Mouse (Mus musculus): ENCODE measurements around the gene Gm906. TPM values are rescaled to one million over a fixed set of nuclear protein-coding genes. Genes with fewer than 3 reads are reported as not detected.
A peak's percentile ranks its signal among the peaks of the same experiment; 100 is the strongest.
"Not testable (repeated sequence)": the region's sequence is repeated elsewhere in the genome, so short reads cannot be mapped to it uniquely, and the experiment has no call there.

The Gm906 gene
- polyA plus RNA-seq (2015; fragmentation: Nextera tagmentation; extraction: Ambion mirVana): not detected in 2 replicates

DNA sequence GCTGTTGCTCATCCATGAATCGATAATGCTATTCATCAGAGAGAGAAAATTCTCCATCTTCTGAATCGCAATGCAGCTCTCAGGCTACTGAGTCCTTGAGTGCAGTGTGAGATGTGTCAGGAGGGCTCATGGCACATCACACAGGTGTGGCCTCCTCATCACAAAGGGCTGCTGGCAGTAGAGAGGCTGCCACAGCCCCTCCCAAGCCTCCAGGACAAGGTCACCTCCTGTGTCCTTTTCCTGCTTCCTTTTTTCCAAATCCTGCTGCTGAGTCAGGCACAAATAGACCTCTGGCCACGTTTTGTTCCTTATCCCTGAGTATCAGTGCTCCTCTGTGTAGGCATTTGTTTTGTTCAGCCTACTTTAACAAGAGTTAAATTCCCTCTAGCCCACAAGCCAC, at the start of gene Gm906:
Gene Gm906 (minus strand): TSS at position 101 of the 400 bp plus-strand sequence.
- not testable (repeated sequence) for H3K4me3 ChIP-seq (ENCODE audit: low read depth, low read length); H3K36me3 ChIP-seq (ENCODE audit: control insufficient read depth, insufficient read depth, low read length); ATAC-seq (ENCODE audit: low FRiP score, low TSS enrichment); H3K9ac ChIP-seq (ENCODE audit: low read length); DNase-seq (ENCODE audit: low spot score); H3K4me1 ChIP-seq (replicated peaks; ENCODE audit: control insufficient read depth, insufficient read depth); H3K4me2 ChIP-seq (replicated peaks; ENCODE audit: low read depth); H3K27ac ChIP-seq (replicated peaks); H3K9me3 ChIP-seq (ENCODE audit: control insufficient read depth, low read length); H3K27me3 ChIP-seq (ENCODE audit: control insufficient read depth, insufficient read depth, low read length)
- 67% methylated on average over 3 of the region's 3 CpGs for WGBS

DNA sequence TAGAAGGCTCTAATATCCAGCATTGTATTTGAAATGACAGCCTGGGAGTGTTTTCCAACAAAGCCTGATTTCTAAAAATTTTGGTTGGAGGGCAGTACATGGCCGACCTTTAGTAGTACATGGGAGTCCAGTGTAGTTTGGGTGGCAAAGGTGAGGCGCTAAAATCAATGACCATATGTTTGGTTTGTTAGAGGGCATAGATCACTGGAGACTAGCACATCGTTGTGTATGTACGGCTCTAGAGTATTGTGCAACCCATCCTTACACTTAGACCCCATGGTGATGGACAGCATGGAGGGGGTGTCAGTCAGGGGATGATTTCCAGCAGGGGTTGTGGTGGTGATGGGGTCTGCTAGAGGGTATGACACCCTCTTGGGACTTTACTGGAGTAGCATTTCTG, 33.2 kb upstream of the Gm906 start:
- not testable (repeated sequence) for ATAC-seq (ENCODE audit: low FRiP score, low TSS enrichment)

DNA sequence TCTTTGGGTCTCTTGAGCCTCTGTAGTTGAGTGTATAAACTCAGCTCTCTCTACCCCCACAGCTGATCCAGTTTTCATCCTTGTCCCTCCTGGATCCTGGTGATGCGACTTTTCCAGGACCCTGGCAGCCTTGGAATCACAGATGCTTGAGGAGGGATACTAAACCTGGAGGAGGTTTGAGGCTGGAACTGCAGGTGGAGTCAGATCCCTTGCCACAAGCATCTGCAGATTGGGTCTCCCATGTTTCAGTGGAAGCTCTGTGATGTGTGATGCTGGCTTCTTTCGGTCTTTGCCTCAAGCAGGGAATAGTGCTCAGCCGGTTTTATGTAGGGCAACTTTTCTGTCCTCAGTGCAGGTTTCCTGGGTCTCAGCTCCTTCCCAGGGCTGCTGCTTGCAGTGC, 13.6 kb downstream of the Gm906 start:
- 90% methylated on average over 3 of the region's 3 CpGs for WGBS
- no peak overlapping the region for H3K9ac ChIP-seq (ENCODE audit: low read length)
- H3K9me3 ChIP-seq (ENCODE audit: control insufficient read depth, low read length): no peaks in the 10 kb centered on the region
- ATAC-seq (ENCODE audit: low FRiP score, low TSS enrichment) (no peak), DNase-seq (ENCODE audit: low spot score) (no peak)
- no peak overlapping the region for H3K4me2 ChIP-seq (replicated peaks; ENCODE audit: low read depth)
- no peaks in the 10 kb centered on the region for H3K4me1 ChIP-seq (replicated peaks; ENCODE audit: control insufficient read depth, insufficient read depth)
- TF ChIP-seq CTCF (IDR thresholded peaks at IDR 0.05; ENCODE audit: low read depth): no peak
- no peak for TF ChIP-seq EP300 (optimal IDR thresholded peaks at IDR 0.05)
- no peaks in the 10 kb centered on the region for H3K36me3 ChIP-seq (ENCODE audit: control insufficient read depth, insufficient read depth, low read length)
- H3K27ac ChIP-seq (replicated peaks): no peak overlapping the region
- no peaks in the 10 kb centered on the region for H3K27me3 ChIP-seq (ENCODE audit: control insufficient read depth, insufficient read depth, low read length)
- no peak overlapping the region for H3K4me3 ChIP-seq (ENCODE audit: low read depth, low read length)

More for the DNA sequence above, 33.2 kb upstream of the Gm906 start:
- H3K27me3 ChIP-seq (ENCODE audit: control insufficient read depth, insufficient read depth, low read length); DNase-seq (ENCODE audit: low spot score); H3K27ac ChIP-seq (replicated peaks); H3K9ac ChIP-seq (ENCODE audit: low read length); H3K4me3 ChIP-seq (ENCODE audit: low read depth, low read length); H3K9me3 ChIP-seq (ENCODE audit: control insufficient read depth, low read length); H3K4me1 ChIP-seq (replicated peaks; ENCODE audit: control insufficient read depth, insufficient read depth); H3K4me2 ChIP-seq (replicated peaks; ENCODE audit: low read depth); H3K36me3 ChIP-seq (ENCODE audit: control insufficient read depth, insufficient read depth, low read length): not testable (repeated sequence)
- 67% methylated on average over 1 of the region's 4 CpGs for WGBS

DNA sequence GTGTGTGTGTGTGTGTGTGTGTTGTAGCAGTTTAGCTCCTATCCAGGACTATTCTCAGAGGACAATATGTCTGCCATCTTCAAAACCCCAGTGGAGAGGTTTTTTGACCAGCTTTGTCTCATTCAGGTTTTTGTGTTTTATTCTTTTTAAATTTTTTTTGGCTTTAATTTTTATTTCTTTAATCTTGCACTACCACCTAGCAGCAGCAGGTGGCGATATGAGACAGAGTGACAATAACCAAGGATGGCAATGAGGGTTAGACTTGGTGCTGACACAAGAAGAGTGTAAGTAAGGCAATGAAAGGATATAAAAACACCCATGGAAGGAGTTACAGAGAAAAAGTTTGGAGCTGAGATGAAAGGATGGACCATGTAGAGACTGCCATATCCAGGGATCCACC, 38.3 kb downstream of the Gm906 start:
- not testable (repeated sequence) for H3K4me1 ChIP-seq (replicated peaks; ENCODE audit: control insufficient read depth, insufficient read depth); DNase-seq (ENCODE audit: low spot score); H3K27ac ChIP-seq (replicated peaks); H3K27me3 ChIP-seq (ENCODE audit: control insufficient read depth, insufficient read depth, low read length); H3K4me3 ChIP-seq (ENCODE audit: low read depth, low read length); H3K9ac ChIP-seq (ENCODE audit: low read length); ATAC-seq (ENCODE audit: low FRiP score, low TSS enrichment); H3K4me2 ChIP-seq (replicated peaks; ENCODE audit: low read depth); H3K36me3 ChIP-seq (ENCODE audit: control insufficient read depth, insufficient read depth, low read length); H3K9me3 ChIP-seq (ENCODE audit: control insufficient read depth, low read length)
- 0% methylated on average over 1 of the region's 1 CpGs for WGBS
- peak; percentile 71 for TF ChIP-seq CTCF (IDR thresholded peaks at IDR 0.05; ENCODE audit: low read depth)

- not testable (repeated sequence) for H3K4me3 ChIP-seq (ENCODE audit: low read depth, low read length); H3K9me3 ChIP-seq (ENCODE audit: control insufficient read depth, low read length); ATAC-seq (ENCODE audit: low FRiP score, low TSS enrichment); DNase-seq (ENCODE audit: low spot score); H3K4me2 ChIP-seq (replicated peaks; ENCODE audit: low read depth); H3K27ac ChIP-seq (replicated peaks); H3K36me3 ChIP-seq (ENCODE audit: control insufficient read depth, insufficient read depth, low read length); H3K9ac ChIP-seq (ENCODE audit: low read length); H3K4me1 ChIP-seq (replicated peaks; ENCODE audit: control insufficient read depth, insufficient read depth); H3K27me3 ChIP-seq (ENCODE audit: control insufficient read depth, insufficient read depth, low read length)
Observed at GRCm38 (mm10) chr13:50210191-50210590, 39.9 kb downstream of the Gm906 start.

- H3K4me1 ChIP-seq (replicated peaks; ENCODE audit: control insufficient read depth, insufficient read depth); H3K9me3 ChIP-seq (ENCODE audit: control insufficient read depth, low read length); H3K4me2 ChIP-seq (replicated peaks; ENCODE audit: low read depth); H3K9ac ChIP-seq (ENCODE audit: low read length); ATAC-seq (ENCODE audit: low FRiP score, low TSS enrichment); DNase-seq (ENCODE audit: low spot score); H3K27me3 ChIP-seq (ENCODE audit: control insufficient read depth, insufficient read depth, low read length); H3K36me3 ChIP-seq (ENCODE audit: control insufficient read depth, insufficient read depth, low read length); H3K27ac ChIP-seq (replicated peaks); H3K4me3 ChIP-seq (ENCODE audit: low read depth, low read length): not testable (repeated sequence)
- WGBS: 75% methylated on average over 2 of the region's 2 CpGs
Observed at GRCm38 (mm10) chr13:50209651-50210050, 40.5 kb downstream of the Gm906 start.

GRCm38 (mm10) chr13:50207966-50208365, 42.1 kb downstream of the Gm906 start:
- ATAC-seq (ENCODE audit: low FRiP score, low TSS enrichment): no peak
- TF ChIP-seq EP300 (optimal IDR thresholded peaks at IDR 0.05): no peak
- no peak for TF ChIP-seq CTCF (IDR thresholded peaks at IDR 0.05; ENCODE audit: low read depth)

GRCm38 (mm10) chr13:50196831-50197230, 53.3 kb downstream of the Gm906 start:
- not testable (repeated sequence) for H3K4me3 ChIP-seq (ENCODE audit: low read depth, low read length); DNase-seq (ENCODE audit: low spot score); ATAC-seq (ENCODE audit: low FRiP score, low TSS enrichment); H3K9me3 ChIP-seq (ENCODE audit: control insufficient read depth, low read length); H3K36me3 ChIP-seq (ENCODE audit: control insufficient read depth, insufficient read depth, low read length); H3K4me2 ChIP-seq (replicated peaks; ENCODE audit: low read depth); H3K27ac ChIP-seq (replicated peaks); H3K4me1 ChIP-seq (replicated peaks; ENCODE audit: control insufficient read depth, insufficient read depth); H3K27me3 ChIP-seq (ENCODE audit: control insufficient read depth, insufficient read depth, low read length); H3K9ac ChIP-seq (ENCODE audit: low read length)

More at GRCm38 (mm10) chr13:50207966-50208365, 42.1 kb downstream of the Gm906 start:
- H3K36me3 ChIP-seq (ENCODE audit: control insufficient read depth, insufficient read depth, low read length): no peaks in the 10 kb centered on the region
- DNase-seq (ENCODE audit: low spot score): no peak
- WGBS: 87% methylated on average over 12 of the region's 12 CpGs
- no peak overlapping the region for H3K27ac ChIP-seq (replicated peaks)
- no peak overlapping the region for H3K9ac ChIP-seq (ENCODE audit: low read length)
- no peaks in the 10 kb centered on the region for H3K27me3 ChIP-seq (ENCODE audit: control insufficient read depth, insufficient read depth, low read length)
- H3K4me3 ChIP-seq (ENCODE audit: low read depth, low read length): no peak overlapping the region
- H3K9me3 ChIP-seq (ENCODE audit: control insufficient read depth, low read length): no peaks in the 10 kb centered on the region
- H3K4me2 ChIP-seq (replicated peaks; ENCODE audit: low read depth): no peak overlapping the region
- H3K4me1 ChIP-seq (replicated peaks; ENCODE audit: control insufficient read depth, insufficient read depth): no peaks in the 10 kb centered on the region

All from stomach, postnatal 0 days (tissue).